Mouse (Mus musculus): ENCODE data around the gene 2310057M21Rik.

- no peak for TF ChIP-seq CTCF (IDR thresholded peaks at IDR 0.05; ENCODE audit: control insufficient read depth, insufficient read depth, low read length)
- no peak for TF ChIP-seq POLR2A (IDR thresholded peaks at IDR 0.05; ENCODE audit: borderline replicate concordance, control insufficient read depth, low read depth, low read length)
Measured at GRCm38 (mm10) chr7:131345856-131346541, 16.6 kb downstream of the 2310057M21Rik start.

Data from bone marrow, adult 2 months (tissue).